Mouse (Mus musculus): ENCODE data around the gene Pola1.

Pola1 gene

DNA sequence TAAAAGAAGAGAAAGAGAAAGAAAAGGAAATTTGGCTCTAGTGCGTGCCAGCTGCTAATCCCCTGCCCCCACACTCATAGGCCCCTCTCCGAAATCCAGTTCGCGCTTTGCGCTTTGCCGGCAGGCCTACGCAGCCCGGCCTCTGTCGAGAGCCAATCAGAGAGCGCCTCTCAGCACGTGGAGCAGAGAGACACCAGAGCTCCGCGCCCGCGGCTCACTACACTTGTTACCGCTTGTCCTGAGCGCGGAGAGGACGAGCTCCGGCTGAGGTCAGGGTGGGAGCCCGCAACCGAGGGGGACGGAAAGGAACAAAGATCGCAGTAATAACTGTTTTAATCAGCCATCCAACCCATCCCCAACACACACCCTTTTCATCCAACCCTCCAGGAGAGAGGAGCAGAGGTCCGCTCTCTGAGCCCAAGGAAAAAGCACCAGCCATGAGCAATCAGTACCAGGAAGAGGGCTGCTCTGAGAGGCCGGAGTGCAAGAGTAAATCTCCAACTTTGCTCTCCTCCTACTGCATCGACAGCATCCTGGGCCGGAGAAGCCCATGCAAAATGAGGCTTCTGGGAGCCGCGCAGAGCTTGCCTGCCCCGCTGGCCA, 345.6 kb downstream of the Pola1 start, which contains the start of gene Arx:
TSS of gene Arx (plus strand) at position 155 of the 603 bp plus-strand sequence.
- peak; percentile 52 to 62 for DNase-seq

DNA sequence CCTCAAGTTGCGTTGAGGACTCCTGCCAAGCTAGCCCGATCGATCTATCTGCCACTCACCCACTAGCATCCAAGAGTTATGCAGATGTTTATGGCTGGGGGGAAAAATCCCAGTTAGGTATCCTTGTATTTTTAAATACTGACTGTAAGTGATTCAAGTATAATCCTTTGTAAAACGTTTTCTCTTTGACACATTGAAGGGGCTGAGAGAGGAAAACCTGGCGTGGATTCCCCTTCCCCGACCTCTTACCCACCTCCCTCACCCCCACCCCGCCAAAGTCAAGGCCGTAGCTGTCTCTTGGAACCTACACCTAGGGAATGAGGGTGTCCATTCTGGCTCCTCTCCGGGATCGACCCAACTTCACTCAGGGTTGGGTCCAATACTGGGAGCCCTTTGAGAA, 346.9 kb downstream of the Pola1 start:
- no peak for DNase-seq

DNA sequence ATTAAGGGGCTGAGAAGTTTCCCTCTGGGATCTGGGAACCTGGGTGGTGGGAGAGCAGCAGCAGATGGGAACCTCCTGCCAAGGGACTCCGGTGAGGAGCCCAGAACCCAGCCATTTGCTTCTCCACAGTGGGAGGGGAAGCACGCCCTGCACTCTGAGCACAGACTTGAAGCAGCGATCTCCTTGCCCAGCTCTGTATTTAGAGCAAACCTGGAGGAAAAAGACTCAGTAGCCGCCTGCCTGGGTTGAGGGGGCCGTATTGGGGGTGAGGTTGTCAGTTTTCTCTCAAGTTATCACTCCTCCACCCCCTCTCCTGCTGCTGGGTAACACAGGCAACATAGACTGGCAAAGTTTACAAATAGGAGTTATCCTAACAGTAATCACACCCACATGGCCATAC, 350.2 kb downstream of the Pola1 start:
- no peak for DNase-seq

GRCm38 (mm10) chrX:93281028-93281723, 350.8 kb downstream of the Pola1 start:
- peak; percentile 54 to 68 for DNase-seq

GRCm38 (mm10) chrX:93279940-93280339, 352.0 kb downstream of the Pola1 start:
- no peak for DNase-seq

GRCm38 (mm10) chrX:93275689-93276088, 356.3 kb downstream of the Pola1 start:
- DNase-seq: no peak

Data from cerebellum, postnatal 14 days (tissue).